Mouse (Mus musculus) heart, embryonic 16.5 days (tissue): ENCODE measurements around the gene Tff2. TPM values are rescaled to one million over a fixed set of nuclear protein-coding genes. Genes with fewer than 3 reads are reported as not detected.

ENCODE experiments used
- ATAC-seq: fragments of 200-750 bp; cut with Nextera tagmentation; replicated peaks from 2 replicates; pipeline ENCODE4 v1.8.0; 2017; ENCODE audit warnings: moderate number of reproducible peaks; ENCODE audit not compliant: insufficient read depth, low FRiP score; ENCODE audit errors: extremely low read depth
- H3K27ac ChIP-seq: fragments of 300-500 bp; sonication (generic); 2 replicates; pipeline ENCODE4 v1.5.1; 2014; ENCODE audit warnings: mild to moderate bottlenecking, low read length, control low read depth, moderate library complexity
- H3K27me3 ChIP-seq: fragments of 300-500 bp; sonication (generic); 2 replicates; pipeline ENCODE4 v1.6.1; 2014; ENCODE audit warnings: low read length, mixed read lengths; ENCODE audit not compliant: control insufficient read depth, insufficient read depth
- H3K36me3 ChIP-seq: fragments of 300-500 bp; sonication (generic); 2 replicates; pipeline ENCODE4 v1.6.1; 2014; ENCODE audit not compliant: control insufficient read depth, insufficient read depth
- H3K4me1 ChIP-seq: fragments of 300-500 bp; sonication (generic); 2 replicates; pipeline ENCODE4 v1.6.1; 2014; ENCODE audit warnings: low read length, mixed read lengths; ENCODE audit not compliant: control insufficient read depth, insufficient read depth
- H3K4me2 ChIP-seq: fragments of 300-500 bp; sonication (generic); 2 replicates; pipeline ENCODE4 v1.6.1; 2014; ENCODE audit warnings: low read depth, mild to moderate bottlenecking, control low read depth, low read length
- H3K4me3 ChIP-seq: fragments of 300-500 bp; sonication (generic); 2 replicates; pipeline ENCODE4 v1.5.1; 2014; ENCODE audit warnings: mild to moderate bottlenecking, control low read depth, low read length
- H3K9ac ChIP-seq: fragments of 300-500 bp; sonication (generic); 2 replicates; pipeline ENCODE4 v1.6.1; 2014; ENCODE audit warnings: low read length, control low read depth
- H3K9me3 ChIP-seq: fragments of 300-500 bp; sonication (generic); replicated peaks from 2 replicates; pipeline ENCODE4 v1.6.1; 2016; ENCODE audit warnings: low read length; ENCODE audit not compliant: control insufficient read depth
- WGBS: fragments of 180-500 bp; shearing (Covaris S2); extraction: QIAGEN DNeasy Blood & Tissue Kit; methylation state at CpG from one replicate; pipeline ENCODE4 v1.1.7; 2014; 5-methylcytosine and 5-hydroxymethylcytosine counted together
- polyA plus RNA-seq: library from polyadenylated mRNA; unstranded; fragments of >200 nt; fragmentation: Nextera tagmentation; extraction: Ambion mirVana; gene quantifications from 2 replicates; pipeline ENCODE4 v1.2.1, GENCODE M21; 2015

The Tff2 gene
- polyA plus RNA-seq, 1 experiment from 2014 or later: not detected

DNA sequence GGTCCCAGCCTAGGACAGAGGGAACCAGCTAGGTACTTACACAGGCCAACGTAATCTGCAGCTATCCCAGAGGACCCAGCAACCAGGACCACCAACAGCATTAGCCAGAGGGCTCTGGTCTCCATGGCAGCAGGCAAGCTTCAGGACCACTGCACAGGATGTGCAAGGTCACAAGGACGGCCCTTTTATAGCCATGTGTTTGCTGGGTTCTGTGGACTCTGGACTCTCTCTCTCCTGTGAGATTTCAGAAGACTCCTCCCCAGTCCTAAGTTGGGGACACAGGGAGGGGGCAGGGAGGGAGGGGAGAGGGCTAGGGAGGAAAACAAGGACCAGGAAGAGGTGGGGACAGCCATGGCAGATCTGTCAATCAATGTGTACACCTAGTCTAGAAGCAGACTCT lies 14.6 kb downstream of the Tff2 start, which contains the start of gene Tff3:
TSS of gene Tff3 (minus strand) at position 195 of the 400 bp plus-strand sequence.
- H3K4me2 ChIP-seq: no peak within 1 kb of the TSS
- no peaks in the 10 kb centered on the region for H3K4me1 ChIP-seq
- no peaks in the 10 kb centered on the region for H3K9me3 ChIP-seq
- no peak within 1 kb of the TSS for H3K9ac ChIP-seq
- no peak within 1 kb of the TSS for H3K4me3 ChIP-seq
- no peak for ATAC-seq
- H3K36me3 ChIP-seq: no peaks in the 10 kb centered on the region
- 23% methylated on average over 2 of the region's 2 CpGs for WGBS
- H3K27me3 ChIP-seq: peaks cover 11% of the 10 kb centered on the region
- H3K27ac ChIP-seq: no peak within 1 kb of the TSS

DNA sequence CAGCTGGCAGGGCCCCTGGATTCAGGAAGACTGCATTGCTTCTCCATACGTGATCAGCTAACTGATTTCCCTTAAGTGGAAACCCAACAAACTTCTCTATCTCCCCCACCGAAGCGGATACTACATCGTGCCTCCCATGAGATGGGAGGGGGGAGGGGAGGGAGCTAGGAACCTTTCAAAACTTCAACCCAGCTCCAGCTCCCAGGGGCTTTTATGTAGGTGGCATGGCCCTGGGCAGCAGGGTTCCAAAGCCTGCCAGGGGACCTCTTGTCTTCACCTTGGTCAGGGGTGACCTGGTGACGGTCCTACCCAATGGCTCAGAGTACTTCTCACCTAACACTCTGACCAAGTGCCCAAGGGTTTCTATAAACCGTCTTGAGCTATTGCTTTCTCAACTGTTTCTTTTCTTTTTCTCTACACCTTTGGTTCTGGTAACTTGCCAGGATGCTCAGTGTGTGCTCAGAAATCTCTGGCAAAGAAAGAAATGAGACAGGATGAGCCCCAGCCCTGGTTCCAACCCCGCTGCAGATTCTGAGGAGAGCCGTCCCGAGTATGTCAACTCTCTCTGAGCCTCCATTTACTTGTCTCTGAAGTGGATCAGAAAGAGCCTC lies 15.3 kb downstream of the Tff2 start:
- Histone ChIP-seq H3K4me1 (no peaks in the 10 kb centered on the region), H3K4me2 (no peak overlapping the region), H3K9ac (no peak overlapping the region), H3K36me3 (no peaks in the 10 kb centered on the region), H3K27ac (no peak overlapping the region), H3K4me3 (no peak overlapping the region), H3K27me3 (peaks cover 11% of the 10 kb centered on the region), H3K9me3 (no peaks in the 10 kb centered on the region; the same call in 1 of the 2 replicates)
- no peak for ATAC-seq
- WGBS: 71% methylated on average over 9 of the region's 9 CpGs

DNA sequence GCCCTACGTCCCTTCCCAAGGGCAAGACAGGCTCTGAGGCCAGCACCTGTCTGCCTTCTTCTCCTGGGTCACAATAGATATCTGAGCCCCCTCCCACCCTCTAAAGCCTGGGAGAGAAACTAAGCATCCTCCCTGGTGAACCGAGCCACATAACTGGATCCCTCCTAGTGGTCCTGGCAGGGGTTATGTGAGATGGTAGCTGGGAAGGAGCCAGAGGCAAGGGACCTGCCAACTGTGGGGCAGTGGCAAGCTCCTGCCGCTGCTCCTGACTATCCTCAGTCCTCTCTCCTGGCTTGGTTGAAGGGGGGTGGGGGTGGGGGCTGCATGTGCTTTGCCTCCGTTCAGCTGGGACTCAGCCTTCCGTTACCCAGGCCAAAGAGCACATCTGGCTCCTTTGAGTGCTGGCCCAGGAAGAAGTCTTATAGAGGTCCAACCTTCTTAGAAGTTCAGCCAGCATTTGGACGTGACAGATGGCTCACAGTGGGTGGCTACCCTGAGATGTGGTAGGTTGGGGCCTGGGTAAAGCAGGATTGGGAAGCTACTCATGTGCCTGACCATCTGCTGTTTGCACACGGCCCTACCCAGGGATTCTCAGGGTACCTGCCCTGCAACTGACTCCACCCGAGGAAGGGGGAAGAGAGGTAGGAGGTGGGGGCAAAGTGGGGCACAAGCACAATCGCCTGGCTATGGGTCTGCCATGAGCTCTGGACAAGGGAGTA lies 18.4 kb downstream of the Tff2 start:
- Histone ChIP-seq H3K4me1 (no peaks in the 10 kb centered on the region), H3K9ac (no peak overlapping the region), H3K4me3 (no peak overlapping the region), H3K36me3 (no peaks in the 10 kb centered on the region), H3K9me3 (peaks cover 7% of the 10 kb centered on the region), H3K4me2 (no peak overlapping the region), H3K27me3 (peaks cover 11% of the 10 kb centered on the region), H3K27ac (no peak overlapping the region)
- WGBS: 30% methylated on average over 9 of the region's 9 CpGs
- ATAC-seq: no peak

DNA sequence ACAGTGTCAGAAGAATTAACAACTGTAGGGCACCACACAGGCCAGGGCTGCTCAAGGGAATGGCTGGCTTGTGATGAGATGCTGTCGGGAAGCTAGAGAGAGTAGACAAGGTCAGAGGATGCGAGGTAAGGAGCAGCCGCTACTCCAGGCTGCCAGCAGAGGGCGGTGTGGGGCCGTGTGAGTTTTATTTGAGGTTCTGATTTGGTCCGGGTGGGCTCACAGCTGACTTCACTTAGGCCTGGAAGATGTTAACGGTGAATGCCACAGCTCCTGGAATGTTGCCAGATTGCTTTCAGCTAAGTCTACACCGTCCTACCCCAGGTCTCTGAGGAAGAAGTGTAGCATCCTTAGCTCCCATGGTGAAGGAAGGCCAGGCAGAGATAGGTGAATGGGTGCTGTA lies 22.1 kb downstream of the Tff2 start:
- H3K4me3 ChIP-seq: no peak overlapping the region
- WGBS: 9% methylated on average over 8 of the region's 8 CpGs

DNA sequence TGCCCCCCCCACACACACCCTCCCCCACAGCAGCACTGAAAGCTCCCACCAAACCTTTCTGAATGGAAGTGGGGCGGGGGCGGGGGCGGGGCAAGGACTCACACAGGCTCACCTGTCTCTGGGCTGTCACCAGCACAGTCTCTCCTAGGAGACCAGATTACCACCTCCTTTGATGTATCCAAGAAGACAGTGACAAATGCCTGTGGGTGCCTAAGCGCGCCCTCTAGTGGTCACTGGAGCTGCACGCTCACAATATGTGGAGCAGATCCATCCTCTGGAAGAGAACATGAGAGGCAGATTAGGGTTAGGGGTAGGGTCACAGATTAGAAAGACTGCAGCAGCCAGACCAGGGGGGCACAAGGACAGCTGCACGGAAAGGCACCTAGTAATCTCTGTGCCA lies 24.7 kb downstream of the Tff2 start:
- Histone ChIP-seq H3K27me3 (no peaks in the 10 kb centered on the region), H3K27ac (no peak overlapping the region), H3K4me3 (no peak overlapping the region), H3K9ac (no peak overlapping the region), H3K9me3 (peaks cover 7% of the 10 kb centered on the region), H3K4me1 (no peaks in the 10 kb centered on the region), H3K4me2 (no peak overlapping the region), H3K36me3 (no peaks in the 10 kb centered on the region)
- ATAC-seq: no peak
- 5% methylated on average over 7 of the region's 7 CpGs for WGBS

More for the DNA sequence above, 22.1 kb downstream of the Tff2 start:
- no peak for ATAC-seq
- H3K27me3 ChIP-seq: peaks cover 3% of the 10 kb centered on the region; the same call in 1 of the 2 replicates
- H3K9ac ChIP-seq: no peak overlapping the region
- no peaks in the 10 kb centered on the region for H3K4me1 ChIP-seq
- no peaks in the 10 kb centered on the region for H3K36me3 ChIP-seq
- no peak overlapping the region for H3K27ac ChIP-seq
- H3K4me2 ChIP-seq: no peak overlapping the region
- peaks cover 7% of the 10 kb centered on the region for H3K9me3 ChIP-seq

DNA sequence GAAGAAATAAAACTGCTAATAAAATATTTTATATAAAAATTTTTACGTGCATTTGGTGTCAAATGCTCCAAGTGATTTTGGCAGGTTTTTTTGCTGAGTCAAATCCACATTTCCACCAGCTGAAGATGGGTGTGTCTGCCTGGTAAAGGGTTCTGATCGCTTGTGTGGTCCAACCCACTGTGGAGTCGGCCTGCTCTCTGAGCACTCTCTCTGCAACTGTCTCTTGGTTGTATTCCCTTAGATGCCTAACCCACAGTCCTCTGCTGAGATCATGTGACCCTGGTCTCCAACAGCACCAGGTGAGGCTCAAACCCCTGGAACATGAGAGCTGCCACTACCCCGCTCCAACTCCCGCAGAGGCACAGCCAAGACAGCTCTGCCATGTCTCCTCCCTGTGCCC lies 26.1 kb downstream of the Tff2 start:
- Histone ChIP-seq H3K9me3 (no peaks in the 10 kb centered on the region), H3K4me3 (no peak overlapping the region), H3K9ac (no peak overlapping the region), H3K36me3 (no peaks in the 10 kb centered on the region), H3K27ac (no peak overlapping the region), H3K27me3 (no peaks in the 10 kb centered on the region), H3K4me1 (no peaks in the 10 kb centered on the region), H3K4me2 (no peak overlapping the region)
- no peak for ATAC-seq
- 85% methylated on average over 5 of the region's 5 CpGs for WGBS

DNA sequence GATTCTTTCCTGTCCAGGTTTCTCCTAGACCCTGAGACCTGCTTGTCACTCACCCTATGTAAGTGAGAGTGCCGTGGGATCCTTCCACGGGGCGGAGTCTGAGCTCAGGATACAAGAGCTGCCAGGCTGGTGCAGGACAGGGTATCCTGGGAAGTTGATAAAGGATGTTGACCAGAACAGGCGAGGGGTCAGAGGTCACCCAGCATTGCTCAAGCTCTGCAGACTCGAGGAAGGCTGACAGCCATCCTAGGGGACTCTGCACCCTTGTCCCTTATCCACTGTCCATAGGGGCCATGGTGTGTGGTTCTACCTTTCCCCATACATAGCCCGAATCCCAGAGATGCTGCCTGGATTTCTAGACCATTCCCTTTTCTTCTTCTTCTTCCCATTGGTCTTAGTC lies 28.0 kb downstream of the Tff2 start:
- no peaks in the 10 kb centered on the region for H3K27me3 ChIP-seq
- H3K4me3 ChIP-seq: no peak overlapping the region
- H3K9me3 ChIP-seq: no peaks in the 10 kb centered on the region
- no peak overlapping the region for H3K9ac ChIP-seq
- peaks cover 6% of the 10 kb centered on the region; the same call in 1 of the 2 replicates for H3K36me3 ChIP-seq
- H3K27ac ChIP-seq: no peak overlapping the region
- 49% methylated on average over 6 of the region's 6 CpGs for WGBS
- H3K4me1 ChIP-seq: no peaks in the 10 kb centered on the region
- H3K4me2 ChIP-seq: no peak overlapping the region
- no peak for ATAC-seq

DNA sequence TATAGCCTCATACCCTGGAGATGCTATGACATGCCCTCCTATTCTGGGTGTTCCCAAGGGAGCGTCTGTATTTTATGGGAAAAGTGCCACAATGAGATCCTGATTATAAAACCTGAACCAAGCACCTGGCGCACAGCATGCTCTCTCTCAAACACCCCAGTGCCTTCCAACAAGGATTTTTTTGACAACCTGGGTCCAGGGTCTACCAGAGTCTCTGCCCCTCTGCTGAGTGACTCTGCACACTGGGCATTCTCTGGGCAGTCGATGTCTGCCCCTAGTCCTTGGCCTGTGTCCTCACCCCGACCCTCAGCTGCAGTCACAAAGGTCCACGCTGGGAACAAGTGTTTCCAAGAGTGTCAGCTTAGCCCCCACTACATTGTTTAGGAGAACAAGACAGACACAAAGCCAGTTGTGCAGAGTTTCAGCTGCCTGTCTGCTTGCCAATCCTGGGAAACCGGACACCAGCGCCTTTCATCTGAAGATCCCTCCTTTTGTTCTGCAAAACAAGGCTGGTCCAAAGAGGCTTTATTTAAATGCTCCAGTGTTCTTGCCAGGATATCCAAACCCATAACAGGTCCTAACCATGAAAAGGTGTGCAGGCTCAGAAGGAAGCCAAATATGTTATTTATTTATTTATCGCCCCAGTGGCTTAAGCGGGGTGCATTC lies 30.8 kb downstream of the Tff2 start:
- 65% methylated on average over 9 of the region's 9 CpGs for WGBS

DNA sequence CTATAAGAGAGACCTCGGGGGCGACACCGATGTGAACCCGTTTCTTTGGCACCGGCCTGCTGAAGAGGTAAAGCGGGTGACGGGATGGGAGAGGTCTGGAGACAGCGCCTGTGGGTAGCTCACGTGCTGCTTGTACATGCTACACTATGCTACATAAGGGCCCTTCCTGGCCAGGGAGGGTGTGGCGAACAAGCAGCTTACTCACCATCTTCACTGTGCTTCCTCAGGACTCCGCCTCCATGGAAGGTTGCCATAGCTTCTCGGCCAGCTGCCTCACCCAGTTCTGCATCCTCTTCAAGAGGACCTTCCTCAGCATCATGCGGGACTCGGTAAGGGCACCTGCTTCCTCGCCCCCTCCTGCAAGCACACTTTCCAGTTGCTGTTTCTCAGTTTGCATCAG lies 35.7 kb downstream of the Tff2 start:
- no peak overlapping the region for H3K4me2 ChIP-seq
- no peaks in the 10 kb centered on the region for H3K4me1 ChIP-seq
- 91% methylated on average over 15 of the region's 15 CpGs for WGBS
- no peak overlapping the region for H3K27ac ChIP-seq
- H3K9me3 ChIP-seq: no peaks in the 10 kb centered on the region
- no peak overlapping the region for H3K9ac ChIP-seq
- peaks cover 6% of the 10 kb centered on the region; the same call in 1 of the 2 replicates for H3K36me3 ChIP-seq
- no peak for ATAC-seq
- H3K27me3 ChIP-seq: no peaks in the 10 kb centered on the region
- H3K4me3 ChIP-seq: no peak overlapping the region

More for the DNA sequence above, 30.8 kb downstream of the Tff2 start:
- H3K4me1 ChIP-seq: no peaks in the 10 kb centered on the region
- peaks cover 6% of the 10 kb centered on the region; the same call in 1 of the 2 replicates for H3K36me3 ChIP-seq
- no peak overlapping the region for H3K27ac ChIP-seq
- no peaks in the 10 kb centered on the region for H3K9me3 ChIP-seq
- H3K4me2 ChIP-seq: no peak overlapping the region
- no peak overlapping the region for H3K4me3 ChIP-seq
- H3K27me3 ChIP-seq: no peaks in the 10 kb centered on the region
- H3K9ac ChIP-seq: no peak overlapping the region
- no peak for ATAC-seq
